Mouse (Mus musculus): ENCODE data around the gene Rnaseh2b. TPM values are rescaled to one million over a fixed set of nuclear protein-coding genes. Genes with fewer than 3 reads are reported as not detected.

The Rnaseh2b gene
- total and polyA plus RNA-seq, 3 experiments = 21.2 to 63.7 (median 53.6) TPM

DNA sequence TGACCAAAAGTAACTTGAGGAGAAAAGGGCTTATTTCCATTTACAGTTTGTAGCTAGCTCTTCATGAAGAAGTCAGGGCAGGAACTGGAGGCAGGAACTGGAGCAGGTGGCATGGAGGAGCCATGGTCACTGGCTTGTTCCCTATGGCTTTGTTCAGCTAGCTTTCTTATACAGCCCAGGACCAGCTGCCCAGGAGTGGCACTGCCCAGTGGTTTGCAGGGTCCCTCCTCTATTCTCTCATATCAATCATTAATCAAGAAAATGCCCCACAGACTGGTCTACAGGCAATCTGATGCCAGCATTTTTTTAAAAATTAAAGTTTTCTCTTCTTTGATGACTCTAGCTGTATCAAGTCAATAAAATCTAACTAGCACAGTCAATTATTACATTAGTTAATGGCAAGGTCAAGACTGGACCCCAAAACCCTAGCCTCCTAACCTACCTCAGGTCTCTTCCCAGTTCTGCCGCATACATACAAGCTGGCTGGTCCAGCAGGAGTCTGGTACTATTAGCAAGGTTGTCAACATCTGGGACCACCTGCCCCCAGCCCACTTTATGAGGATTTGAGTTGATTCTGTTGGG, 892 bp upstream of the Rnaseh2b start:
- Histone ChIP-seq H3K36me3 (replicated peaks in 1 of 2; ENCODE audit: control insufficient read depth in 1 of 2, insufficient read depth in 1 of 2, low read length in 1 of 2) (no peaks in the 10 kb centered on the region), H3K4me2 (ENCODE audit: insufficient read depth, low read depth, poor library complexity, severe bottlenecking) (no peak overlapping the region), H3K79me2 (replicated peaks; ENCODE audit: control insufficient read depth, extremely low read depth, insufficient read depth, poor library complexity, severe bottlenecking) (no peaks in the 10 kb centered on the region), H3K27ac (ENCODE audit: insufficient read depth, low read depth) (no peak overlapping the region), H3K4me1 (ENCODE audit: control insufficient read depth in 1 of 2, insufficient read depth in 2 of 2) (peaks cover 3 to 12% of the 10 kb centered on the region in 2 experiments; a peak in 3 of 4 replicates), H3K4me3 (replicated peaks in 1 of 3; ENCODE audit: low read depth in 2 of 3, low read length in 2 of 3, poor library complexity in 1 of 3) (no peak overlapping the region), H3K9ac (ENCODE audit: insufficient read depth, low read depth) (no peak overlapping the region), H3K9me3 (replicated peaks; ENCODE audit: low read length) (no peaks in the 10 kb centered on the region), H3K27me3 (replicated peaks) (no peaks in the 10 kb centered on the region)
- TF ChIP-seq NELFE (IDR thresholded peaks at IDR 0.05; ENCODE audit: low read depth, low read length) = no peak
- TF ChIP-seq POLR2A (IDR thresholded peaks at IDR 0.05; ENCODE audit: low read depth, low read length) = no peak
- no peak for TF ChIP-seq UBTF (IDR thresholded peaks at IDR 0.05; ENCODE audit: low read depth, low read length)
- TF ChIP-seq EP300 (IDR thresholded peaks at IDR 0.05; ENCODE audit: low read length) = no peak
- TF ChIP-seq RAD21 (IDR thresholded peaks at IDR 0.05; ENCODE audit: low read depth, low read length) = no peak
- TF ChIP-seq RCOR1 (conservative IDR thresholded peaks at IDR 0.05; ENCODE audit: low read depth, low read length) = no peak
- no peak for DNase-seq (ENCODE audit: extremely low read depth)
- dilution Hi-C loops (cut with MboI; ENCODE audit: extremely low pct_ligation_motif_present, extremely low pct_unique_long_range_greater_than_20kb, low sequenced_read_pairs) = no loop called here
- in situ Hi-C loops (cut with MboI; ENCODE audit: low pct_ligation_motif_present, low pct_unique_long_range_greater_than_20kb, low sequenced_read_pairs) = no loop called here

DNA sequence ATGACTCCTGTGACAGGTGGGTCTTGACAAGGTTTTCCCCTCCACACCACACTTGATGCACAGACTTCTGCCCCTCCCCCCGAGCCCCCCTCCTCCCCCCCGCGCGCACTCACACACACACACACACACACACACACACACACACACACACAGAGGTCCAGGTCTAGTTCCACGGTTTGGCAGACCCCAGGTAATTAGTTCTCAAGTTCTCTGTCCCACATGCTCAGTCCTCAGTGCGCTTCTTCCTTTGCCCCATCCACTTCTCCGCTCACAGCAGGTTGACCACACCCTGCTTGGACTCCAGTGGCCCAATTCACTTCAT, 262 bp upstream of the Rnaseh2b start:
- TF ChIP-seq RAD21 (IDR thresholded peaks at IDR 0.05; ENCODE audit: low read depth, low read length) (no peak), JUN (IDR thresholded peaks at IDR 0.05; ENCODE audit: insufficient read depth, low read depth, low read length) (no peak), NELFE (IDR thresholded peaks at IDR 0.05; ENCODE audit: low read depth, low read length) (no peak), SIN3A (IDR thresholded peaks at IDR 0.05; ENCODE audit: low read length) (no peak), IRF4 (IDR thresholded peaks at IDR 0.05; ENCODE audit: low read depth, low read length) (no peak), GABPA (IDR thresholded peaks at IDR 0.05; ENCODE audit: insufficient replicate concordance, low read depth, low read length) (no peak), E2F4 (IDR thresholded peaks at IDR 0.05; ENCODE audit: insufficient replicate concordance, low read depth, low read length) (no peak), MAX (IDR thresholded peaks at IDR 0.05; ENCODE audit: low read length) (no peak), TBP (conservative IDR thresholded peaks at IDR 0.05; ENCODE audit: low read depth, low read length) (no peak), MAFK (IDR thresholded peaks at IDR 0.05; ENCODE audit: insufficient replicate concordance, low read length) (no peak), MEF2A (IDR thresholded peaks at IDR 0.05; ENCODE audit: borderline replicate concordance, low read depth, low read length) (no peak), USF1 (IDR thresholded peaks at IDR 0.05; ENCODE audit: low read depth, low read length) (no peak), POLR2AphosphoS2 (IDR thresholded peaks at IDR 0.05; ENCODE audit: low read depth, low read length) (no peak), ZC3H11A (IDR thresholded peaks at IDR 0.05; ENCODE audit: low read depth, low read length) (no peak), CHD2 (IDR thresholded peaks at IDR 0.05; ENCODE audit: low read length) (no peak)
- Histone ChIP-seq H3K79me2 (replicated peaks; ENCODE audit: control insufficient read depth, extremely low read depth, insufficient read depth, poor library complexity, severe bottlenecking) (no peaks in the 10 kb centered on the region), H3K36me3 (replicated peaks in 1 of 2; ENCODE audit: control insufficient read depth in 1 of 2, insufficient read depth in 1 of 2, low read length in 1 of 2) (no peaks in the 10 kb centered on the region), H3K27me3 (replicated peaks) (no peaks in the 10 kb centered on the region), H3K4me2 (ENCODE audit: insufficient read depth, low read depth, poor library complexity, severe bottlenecking) (no peak overlapping the region), H3K4me1 (ENCODE audit: control insufficient read depth in 1 of 2, insufficient read depth in 2 of 2) (peaks cover 3 to 12% of the 10 kb centered on the region in 2 experiments; a peak in 3 of 4 replicates), H3K9me3 (replicated peaks; ENCODE audit: low read length) (no peaks in the 10 kb centered on the region), H3K27ac (ENCODE audit: insufficient read depth, low read depth) (no peak overlapping the region), H3K4me3 (replicated peaks in 1 of 3; ENCODE audit: low read depth in 2 of 3, low read length in 2 of 3, poor library complexity in 1 of 3) (no peak overlapping the region), H3K9ac (ENCODE audit: insufficient read depth, low read depth) (no peak overlapping the region)
- in situ Hi-C loops (cut with MboI; ENCODE audit: low pct_ligation_motif_present, low pct_unique_long_range_greater_than_20kb, low sequenced_read_pairs) (no loop called here), dilution Hi-C loops (cut with MboI; ENCODE audit: extremely low pct_ligation_motif_present, extremely low pct_unique_long_range_greater_than_20kb, low sequenced_read_pairs) (no loop called here)
- no peak for DNase-seq (ENCODE audit: extremely low read depth)
